Mouse (Mus musculus): ENCODE results near the gene Olfr1364. TPM values are rescaled to one million over a fixed set of nuclear protein-coding genes. Genes with fewer than 3 reads are reported as not detected.

Olfr1364 gene
- polyA plus RNA-seq, 1 experiment, result not detected

- Histone ChIP-seq H3K27ac (ENCODE audit: insufficient read depth, low read length) (no peak within 1 kb of the TSS), H3K9me3 (replicated peaks; ENCODE audit: control insufficient read depth, insufficient read depth, low read length, poor library complexity, severe bottlenecking) (no peaks in the 10 kb centered on the region), H3K36me3 (ENCODE audit: control insufficient read depth, insufficient read depth, low read length, poor library complexity, severe bottlenecking) (no peaks in the 10 kb centered on the region), H3K4me3 (ENCODE audit: low read depth, low read length) (no peak within 1 kb of the TSS), H3K4me1 (ENCODE audit: control insufficient read depth, insufficient read depth, low read length) (no peaks in the 10 kb centered on the region), H3K27me3 (ENCODE audit: control insufficient read depth, insufficient read depth, low read length, poor library complexity, severe bottlenecking) (no peaks in the 10 kb centered on the region; the same call in 1 of the 2 replicates), H3K9ac (ENCODE audit: low read depth, poor library complexity, severe bottlenecking) (no peak within 1 kb of the TSS)
- no peak for TF ChIP-seq POLR2A (IDR thresholded peaks at IDR 0.05; ENCODE audit: insufficient read depth, low read length)
- no peak for TF ChIP-seq EP300 (IDR thresholded peaks at IDR 0.05; ENCODE audit: insufficient read depth, low read depth, low read length)
- no peak for TF ChIP-seq CTCF (IDR thresholded peaks at IDR 0.05; ENCODE audit: low read depth, low read length)
These were observed 38.9 kb downstream of the Olfr1364 start, which contains the start of gene Olfr1366 for GRCm38 (mm10) chr13:21542708-21543107. Gene Olfr1366, minus strand, starts transcription at chr13:21542808.

GRCm38 (mm10) chr13:21530781-21531201, 50.8 kb downstream of the Olfr1364 start, which contains the start of gene Zkscan8:
Gene Zkscan8, minus strand, starts transcription at chr13:21531120.
- Histone ChIP-seq H3K4me1 (ENCODE audit: control insufficient read depth, insufficient read depth, low read length) (no peaks in the 10 kb centered on the region), H3K36me3 (ENCODE audit: control insufficient read depth, insufficient read depth, low read length, poor library complexity, severe bottlenecking) (peaks cover 3% of the 10 kb centered on the region; the same call in 1 of the 2 replicates), H3K9ac (ENCODE audit: low read depth, poor library complexity, severe bottlenecking) (peak within 1 kb of the TSS; percentile 88), H3K9me3 (replicated peaks; ENCODE audit: control insufficient read depth, insufficient read depth, low read length, poor library complexity, severe bottlenecking) (no peaks in the 10 kb centered on the region), H3K27me3 (ENCODE audit: control insufficient read depth, insufficient read depth, low read length, poor library complexity, severe bottlenecking) (no peaks in the 10 kb centered on the region), H3K4me3 (ENCODE audit: low read depth, low read length) (peak within 1 kb of the TSS; percentile 80), H3K27ac (ENCODE audit: insufficient read depth, low read length) (no peak within 1 kb of the TSS)
- no peak for TF ChIP-seq CTCF (IDR thresholded peaks at IDR 0.05; ENCODE audit: low read depth, low read length)

GRCm38 (mm10) chr13:21530136-21530535, 51.4 kb downstream of the Olfr1364 start:
- Histone ChIP-seq H3K9ac (ENCODE audit: low read depth, poor library complexity, severe bottlenecking) (peak overlapping the region; percentile 88), H3K27ac (ENCODE audit: insufficient read depth, low read length) (no peak overlapping the region), H3K36me3 (ENCODE audit: control insufficient read depth, insufficient read depth, low read length, poor library complexity, severe bottlenecking) (peaks cover 4% of the 10 kb centered on the region), H3K4me1 (ENCODE audit: control insufficient read depth, insufficient read depth, low read length) (no peaks in the 10 kb centered on the region), H3K9me3 (replicated peaks; ENCODE audit: control insufficient read depth, insufficient read depth, low read length, poor library complexity, severe bottlenecking) (no peaks in the 10 kb centered on the region), H3K27me3 (ENCODE audit: control insufficient read depth, insufficient read depth, low read length, poor library complexity, severe bottlenecking) (no peaks in the 10 kb centered on the region), H3K4me3 (ENCODE audit: low read depth, low read length) (peak overlapping the region; percentile 55)
- TF ChIP-seq POLR2A (IDR thresholded peaks at IDR 0.05; ENCODE audit: insufficient read depth, low read length) (no peak), CTCF (IDR thresholded peaks at IDR 0.05; ENCODE audit: low read depth, low read length) (no peak), EP300 (IDR thresholded peaks at IDR 0.05; ENCODE audit: insufficient read depth, low read depth, low read length) (no peak)

Other genes with a start within 250 kb of the Olfr1364 start
- gene Olfr1367, start 234.8 kb downstream of the Olfr1364 start, polyA plus RNA-seq (2011; ENCODE audit: insufficient read depth, insufficient read length, low read depth, missing spikeins), result not detected in 2 replicates
- 15.6 and 17.9 TPM in 2 replicates for gene Zscan12, start 218.9 kb downstream of the Olfr1364 start, polyA plus RNA-seq (2011; ENCODE audit: insufficient read depth, insufficient read length, low read depth, missing spikeins)
- gene Zkscan3, start 179.0 kb downstream of the Olfr1364 start, polyA plus RNA-seq (2011; ENCODE audit: insufficient read depth, insufficient read length, low read depth, missing spikeins), result 38.5 and 40.1 TPM in 2 replicates
- 3.4 and 3.6 TPM in 2 replicates for gene Pgbd1, start 140.7 kb downstream of the Olfr1364 start, polyA plus RNA-seq (2011; ENCODE audit: insufficient read depth, insufficient read length, low read depth, missing spikeins)
- 39.0 and 42.6 TPM in 2 replicates for gene Zscan26, start 128.0 kb downstream of the Olfr1364 start, polyA plus RNA-seq (2011; ENCODE audit: insufficient read depth, insufficient read length, low read depth, missing spikeins)
- gene Nkapl, start 113.2 kb downstream of the Olfr1364 start, polyA plus RNA-seq (2011; ENCODE audit: insufficient read depth, insufficient read length, low read depth, missing spikeins), result 0.55 TPM in 1 of 2 replicates, not detected in the other
- gene Zkscan4, start 102.9 kb downstream of the Olfr1364 start, polyA plus RNA-seq (2011; ENCODE audit: insufficient read depth, insufficient read length, low read depth, missing spikeins), result 0.58 and 0.59 TPM in 2 replicates
- not detected in 2 replicates for gene Gm10065, start 102.3 kb downstream of the Olfr1364 start, polyA plus RNA-seq (2011; ENCODE audit: insufficient read depth, insufficient read length, low read depth, missing spikeins)
- gene AK157302, start 86.5 kb downstream of the Olfr1364 start, polyA plus RNA-seq (2011; ENCODE audit: insufficient read depth, insufficient read length, low read depth, missing spikeins), result 0.52 TPM in 1 of 2 replicates, not detected in the other
- gene Gm11273, start 80.3 kb downstream of the Olfr1364 start, polyA plus RNA-seq (2011; ENCODE audit: insufficient read depth, insufficient read length, low read depth, missing spikeins), result 3.2 and 7.4 TPM in 2 replicates
- gene Zkscan8, start 50.6 kb downstream of the Olfr1364 start, polyA plus RNA-seq (2011; ENCODE audit: insufficient read depth, insufficient read length, low read depth, missing spikeins), result 15.2 and 16.1 TPM in 2 replicates
- not detected in 2 replicates for gene Olfr1366, start 39.0 kb downstream of the Olfr1364 start, polyA plus RNA-seq (2011; ENCODE audit: insufficient read depth, insufficient read length, low read depth, missing spikeins)
- gene Olfr1535, start 21.9 kb downstream of the Olfr1364 start, polyA plus RNA-seq (2011; ENCODE audit: insufficient read depth, insufficient read length, low read depth, missing spikeins), result 0.15 and 0.23 TPM in 2 replicates
- gene Olfr1362, start 32.3 kb upstream of the Olfr1364 start, polyA plus RNA-seq (2011; ENCODE audit: insufficient read depth, insufficient read length, low read depth, missing spikeins), result not detected in 2 replicates
- not detected in 2 replicates for gene Olfr11, start 60.8 kb upstream of the Olfr1364 start, polyA plus RNA-seq (2011; ENCODE audit: insufficient read depth, insufficient read length, low read depth, missing spikeins)
- not detected in 2 replicates for gene Olfr1361, start 81.6 kb upstream of the Olfr1364 start, polyA plus RNA-seq (2011; ENCODE audit: insufficient read depth, insufficient read length, low read depth, missing spikeins)
- not detected in 2 replicates for gene Olfr1360, start 95.6 kb upstream of the Olfr1364 start, polyA plus RNA-seq (2011; ENCODE audit: insufficient read depth, insufficient read length, low read depth, missing spikeins)
- gene Olfr1359, start 116.4 kb upstream of the Olfr1364 start, polyA plus RNA-seq (2011; ENCODE audit: insufficient read depth, insufficient read length, low read depth, missing spikeins), result not detected in 2 replicates
- 25.5 and 27.2 TPM in 2 replicates for gene Hist1h2bl, start 134.4 kb upstream of the Olfr1364 start, polyA plus RNA-seq (2011; ENCODE audit: insufficient read depth, insufficient read length, low read depth, missing spikeins)
- gene Hist1h2ai, start 134.7 kb upstream of the Olfr1364 start, polyA plus RNA-seq (2011; ENCODE audit: insufficient read depth, insufficient read length, low read depth, missing spikeins), result 3.6 TPM in 1 of 2 replicates, not detected in the other
- gene Hist1h3h, start 135.9 kb upstream of the Olfr1364 start, polyA plus RNA-seq (2011; ENCODE audit: insufficient read depth, insufficient read length, low read depth, missing spikeins), result 25.3 and 31.8 TPM in 2 replicates
- 14.2 and 21.7 TPM in 2 replicates for gene Hist1h2bm, start 140.3 kb upstream of the Olfr1364 start, polyA plus RNA-seq (2011; ENCODE audit: insufficient read depth, insufficient read length, low read depth, missing spikeins)
- 8.2 and 13.4 TPM in 2 replicates for gene Hist1h4j, start 153.3 kb upstream of the Olfr1364 start, polyA plus RNA-seq (2011; ENCODE audit: insufficient read depth, insufficient read length, low read depth, missing spikeins)
- 16.3 and 17.1 TPM in 2 replicates for gene Hist1h4k, start 168.7 kb upstream of the Olfr1364 start, polyA plus RNA-seq (2011; ENCODE audit: insufficient read depth, insufficient read length, low read depth, missing spikeins)
- 6.7 and 7.5 TPM in 2 replicates for gene Hist1h2ak, start 172.1 kb upstream of the Olfr1364 start, polyA plus RNA-seq (2011; ENCODE audit: insufficient read depth, insufficient read length, low read depth, missing spikeins)
- gene Hist1h2bn, start 172.4 kb upstream of the Olfr1364 start, polyA plus RNA-seq (2011; ENCODE audit: insufficient read depth, insufficient read length, low read depth, missing spikeins), result 19.3 and 20.7 TPM in 2 replicates
- 7.4 and 9.2 TPM in 2 replicates for gene Hist1h1b, start 198.9 kb upstream of the Olfr1364 start, polyA plus RNA-seq (2011; ENCODE audit: insufficient read depth, insufficient read length, low read depth, missing spikeins)
- not detected in 2 replicates for gene Hist1h3i, start 201.6 kb upstream of the Olfr1364 start, polyA plus RNA-seq (2011; ENCODE audit: insufficient read depth, insufficient read length, low read depth, missing spikeins)
- gene Hist1h2an, start 205.5 kb upstream of the Olfr1364 start, polyA plus RNA-seq (2011; ENCODE audit: insufficient read depth, insufficient read length, low read depth, missing spikeins), result not detected in 2 replicates
- gene Hist1h2bp, start 205.7 kb upstream of the Olfr1364 start, polyA plus RNA-seq (2011; ENCODE audit: insufficient read depth, insufficient read length, low read depth, missing spikeins), result 2.5 TPM in 1 of 2 replicates, not detected in the other
- gene Hist1h2bq, start 228.4 kb upstream of the Olfr1364 start, polyA plus RNA-seq (2011; ENCODE audit: insufficient read depth, insufficient read length, low read depth, missing spikeins), result 16.9 and 28.4 TPM in 2 replicates
- not detected in 2 replicates for gene Hist1h2ao, start 228.7 kb upstream of the Olfr1364 start, polyA plus RNA-seq (2011; ENCODE audit: insufficient read depth, insufficient read length, low read depth, missing spikeins)
- 12.0 and 17.7 TPM in 2 replicates for gene Hist1h4m, start 230.0 kb upstream of the Olfr1364 start, polyA plus RNA-seq (2011; ENCODE audit: insufficient read depth, insufficient read length, low read depth, missing spikeins)